Mouse (Mus musculus) 416B (cell line): ENCODE data around the gene Antxr1.

Experiments
- DNase-seq: peaks from one replicate; pipeline ENCODE4 v3.0.0; 2011; ENCODE audit warnings: low read depth

Antxr1 gene

DNA sequence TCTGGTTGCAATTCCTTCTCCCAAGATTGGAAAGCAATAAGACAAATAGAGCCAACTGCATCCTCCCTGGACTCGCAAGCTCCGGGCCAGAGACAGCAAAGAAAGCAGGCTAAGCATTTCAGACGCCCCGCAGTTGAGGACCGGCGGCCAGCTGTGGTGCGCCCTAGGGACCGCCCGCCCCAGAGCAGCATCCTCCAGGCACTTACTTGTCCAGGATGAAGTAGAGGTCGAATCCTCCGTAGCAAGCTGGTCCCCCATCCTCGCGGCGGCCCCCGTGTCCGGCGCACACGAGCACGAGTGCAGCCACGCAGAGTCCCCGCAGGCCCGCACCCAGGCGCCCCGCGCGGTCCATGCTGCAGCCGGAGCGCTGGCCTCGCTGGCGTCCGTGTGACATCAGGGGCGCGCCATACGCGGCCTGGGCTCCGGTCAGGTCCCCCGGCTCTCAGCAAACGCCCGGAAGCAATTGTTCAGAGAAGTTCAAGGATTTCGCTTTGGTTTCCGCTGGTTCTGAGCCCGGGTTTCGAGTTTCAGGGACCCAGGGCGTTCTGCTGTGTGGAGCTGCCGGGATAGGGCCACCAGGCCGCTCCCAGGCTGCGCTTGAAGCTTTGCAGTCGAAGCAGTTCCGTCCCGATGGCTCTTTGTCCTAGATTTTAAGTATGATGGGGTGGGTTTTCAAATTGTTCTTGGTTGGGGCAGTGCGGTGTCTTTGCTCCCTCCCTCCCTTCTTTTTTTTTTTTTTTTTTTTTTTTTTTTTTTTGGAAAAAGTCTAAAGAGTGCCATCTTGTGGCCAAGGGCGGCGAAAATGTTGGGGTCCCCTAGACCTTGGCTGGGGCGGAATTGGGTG, at the start of gene Antxr1:
TSS of gene Antxr1 (minus strand) at position 731 of the 844 bp plus-strand sequence.
- DNase-seq: no peak

DNA sequence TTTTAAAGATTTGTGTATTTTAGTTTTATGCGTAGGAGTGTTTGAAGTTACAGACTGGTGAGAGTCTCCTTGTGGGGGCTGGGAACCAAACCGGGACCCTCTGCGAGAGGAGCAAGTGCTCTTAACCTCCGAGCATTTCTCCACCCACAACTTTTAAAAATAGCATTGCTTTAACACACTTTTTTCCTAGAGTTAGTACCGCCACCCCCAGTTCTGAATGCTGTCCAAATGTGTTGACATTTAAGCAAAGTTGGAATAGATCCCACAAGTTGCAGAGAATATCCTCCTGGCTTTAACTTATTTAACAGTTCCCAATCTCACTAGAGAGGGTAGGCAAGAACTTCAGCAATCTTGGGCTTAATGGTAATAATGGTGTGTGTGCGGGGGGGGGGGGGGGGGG, 49.1 kb upstream of the Antxr1 start:
- no peak for DNase-seq

DNA sequence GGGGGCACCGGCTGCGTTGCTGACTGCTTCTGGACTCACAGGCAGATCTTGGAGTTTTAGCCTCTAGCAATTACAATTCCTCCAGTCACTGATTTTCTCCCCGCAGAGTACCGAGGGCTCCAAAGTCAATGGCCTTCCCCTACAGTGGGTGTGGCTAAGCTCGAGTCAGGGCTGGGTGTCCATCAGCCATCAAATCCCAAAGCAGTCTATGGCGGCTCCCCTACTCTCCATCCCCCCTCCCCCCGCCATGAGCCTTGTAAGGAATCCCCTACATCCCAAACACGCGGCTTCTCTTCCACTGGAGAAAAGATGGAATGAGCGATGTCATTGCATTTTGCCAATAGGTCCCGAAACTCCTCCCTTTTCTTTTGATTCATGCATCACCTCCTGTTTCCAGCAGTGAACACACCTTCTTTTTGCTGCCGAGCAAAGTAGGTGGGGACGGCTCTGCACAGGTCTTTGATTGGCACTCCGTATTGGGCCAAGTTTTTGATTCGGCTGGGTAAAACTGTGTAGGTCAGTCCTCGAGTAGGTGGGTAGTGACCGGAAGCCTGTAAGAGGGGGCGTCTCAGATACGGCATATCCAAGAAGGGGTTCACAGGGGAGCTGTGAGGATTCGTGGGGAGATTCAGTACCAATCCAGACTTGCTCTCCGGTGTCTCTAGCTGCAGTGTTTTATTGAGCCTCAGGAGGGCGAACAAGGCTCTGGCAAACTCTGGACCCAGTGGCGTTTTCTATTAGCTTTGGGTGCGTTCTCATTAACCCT, 48.5 kb upstream of the Antxr1 start:
- DNase-seq: peak; percentile 11

DNA sequence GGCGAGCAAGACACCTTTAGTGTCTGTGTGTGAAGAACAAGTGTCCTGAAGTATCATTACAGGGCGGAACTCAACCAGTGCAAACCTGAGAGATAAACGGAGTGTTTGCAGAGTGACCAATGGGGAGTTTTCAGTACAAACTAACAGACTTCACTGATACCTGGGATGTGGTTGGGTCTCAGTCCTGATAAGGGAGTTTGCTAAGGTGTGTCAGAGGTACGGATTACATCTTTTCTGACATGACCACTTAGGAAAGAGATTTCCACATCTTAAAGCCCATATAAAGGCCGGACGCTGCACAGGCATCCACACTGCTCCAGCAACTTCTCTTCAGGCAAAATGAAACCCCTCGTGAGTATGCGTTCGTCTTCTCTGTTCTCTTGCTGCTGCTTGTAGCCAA, 37.4 kb upstream of the Antxr1 start, which contains the start of gene Gkn2:
TSS of gene Gkn2 (plus strand) at position 301 of the 400 bp plus-strand sequence.
- no peak for DNase-seq

DNA sequence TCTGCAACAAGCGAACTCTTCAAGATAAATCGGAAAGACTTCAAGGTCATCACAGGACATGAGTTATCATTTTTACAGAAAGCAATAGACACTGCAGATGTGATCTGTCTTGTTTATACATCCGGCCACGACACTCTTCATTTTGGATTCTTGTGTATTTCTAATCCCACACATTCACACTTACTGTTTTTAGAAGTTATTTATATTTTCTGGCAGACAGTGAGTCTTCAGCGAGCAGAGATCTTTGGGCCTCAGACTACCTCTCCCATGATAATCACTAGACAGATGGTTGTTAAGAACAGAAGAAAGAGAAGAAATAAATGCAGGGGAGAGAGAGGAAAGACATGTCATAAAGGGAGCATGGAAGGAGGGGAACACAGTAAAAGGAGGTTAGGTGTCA, 33.6 kb upstream of the Antxr1 start:
- no peak for DNase-seq

DNA sequence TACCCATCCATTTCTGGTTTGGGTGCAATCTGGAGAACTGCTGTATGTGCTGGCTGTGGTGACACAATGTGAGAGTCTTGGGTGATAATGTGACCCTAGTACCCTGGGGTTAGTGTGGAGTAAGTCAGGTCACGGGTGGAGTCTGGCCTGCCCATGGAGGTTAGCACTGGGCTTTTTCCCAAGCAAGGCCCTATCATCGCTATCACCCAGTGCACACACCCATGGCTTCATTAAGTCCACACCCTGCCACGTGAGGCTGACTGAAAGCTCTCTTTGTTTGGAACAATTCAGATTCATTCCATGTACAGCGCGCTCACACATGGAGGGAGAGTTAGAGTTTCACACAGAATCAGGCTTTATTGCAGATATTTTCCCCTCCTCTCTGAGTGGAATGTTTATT, 18.8 kb upstream of the Antxr1 start:
- DNase-seq: no peak

DNA sequence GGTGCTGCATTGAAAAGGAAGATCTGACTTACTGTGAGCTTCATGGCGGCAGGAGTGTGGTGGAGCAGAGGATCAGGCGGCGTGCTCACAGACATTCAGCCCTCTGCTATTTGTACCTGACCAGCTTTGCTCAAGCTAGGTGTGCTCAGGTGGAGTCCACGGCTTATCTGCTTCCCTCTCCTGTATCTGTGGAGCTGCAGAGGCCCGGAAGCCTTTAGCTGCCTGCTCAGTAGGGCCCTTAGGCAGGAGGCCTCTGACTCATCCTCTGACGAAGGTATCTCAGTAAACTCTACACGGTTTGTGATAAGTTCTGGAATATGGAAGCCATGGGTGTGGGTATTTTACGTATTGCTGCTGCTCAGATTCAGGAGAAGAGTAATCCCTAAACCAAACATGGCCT, 15.2 kb upstream of the Antxr1 start, which contains the start of gene Gkn1:
TSS of gene Gkn1 (minus strand) at position 114 of the 400 bp plus-strand sequence.
- no peak for DNase-seq

DNA sequence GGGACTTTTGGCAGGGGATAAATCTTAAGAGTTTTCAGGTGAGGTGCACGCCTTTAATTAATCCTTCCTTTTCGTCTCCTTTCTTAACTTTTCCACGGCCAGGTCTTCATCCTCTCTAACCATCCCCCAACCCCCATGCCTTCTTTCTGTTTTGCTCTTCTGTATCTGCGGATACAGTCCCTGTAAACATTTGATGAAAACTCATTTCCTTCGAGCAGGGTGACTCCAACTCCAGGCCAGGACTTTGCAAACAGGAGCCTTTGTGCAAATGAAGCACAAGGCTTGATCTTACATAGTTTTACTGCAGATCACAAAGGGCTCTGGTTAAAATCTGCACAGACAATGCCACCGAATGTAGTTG, 294 bp upstream of the Antxr1 start:
- DNase-seq: no peak

DNA sequence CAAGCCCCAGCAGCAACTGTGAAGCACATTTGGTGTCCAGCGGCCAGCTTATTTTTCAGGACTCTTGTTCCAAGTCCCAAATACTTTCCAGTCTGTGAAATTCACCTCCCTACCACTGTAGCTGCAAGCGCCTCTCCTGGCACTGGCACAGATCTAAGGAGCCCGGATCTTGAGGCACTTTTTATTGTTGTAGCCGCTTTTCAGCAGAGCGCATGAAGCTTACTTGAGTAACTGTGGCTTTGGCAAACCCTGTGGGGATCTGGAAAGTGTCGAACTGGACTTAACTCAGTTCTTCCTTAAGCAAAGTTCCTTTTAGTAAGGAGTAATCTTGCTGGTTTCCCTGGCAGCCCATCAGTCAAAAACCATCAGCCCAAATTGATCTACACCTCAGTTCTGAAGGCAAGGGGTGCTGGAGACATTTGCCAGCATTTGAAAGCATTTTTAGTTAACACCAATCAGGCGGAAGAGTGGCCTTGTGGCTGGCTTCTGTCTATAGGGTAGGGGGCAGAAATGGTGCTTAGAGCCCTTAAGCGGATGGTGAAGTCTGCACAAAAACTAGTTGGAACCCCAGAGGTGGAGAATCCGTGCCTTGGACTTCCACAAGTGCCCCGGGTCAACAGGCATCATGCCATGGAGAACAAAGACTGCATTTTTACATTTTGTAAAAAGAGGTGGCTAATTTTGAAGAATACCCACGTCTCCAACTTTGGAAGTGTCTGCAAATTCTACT, 1.1 kb downstream of the Antxr1 start:
- DNase-seq: no peak

DNA sequence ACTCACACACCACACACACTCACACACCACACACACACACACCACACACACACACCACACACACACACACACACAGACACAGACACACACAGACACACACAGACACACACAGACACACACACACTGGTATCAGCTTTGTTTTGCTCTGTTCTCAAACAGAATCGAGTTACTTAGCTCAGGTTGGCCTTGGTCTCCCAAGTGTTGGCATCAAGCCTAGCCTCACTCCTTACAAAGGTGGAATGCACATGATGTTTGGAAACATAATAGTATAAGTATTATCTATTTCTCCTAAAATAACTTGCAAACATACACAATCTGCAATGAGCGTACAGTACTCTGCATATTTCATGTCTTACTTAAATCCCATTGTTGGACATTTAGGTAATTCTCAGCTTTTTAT, 3.2 kb downstream of the Antxr1 start:
- DNase-seq: no peak

DNA sequence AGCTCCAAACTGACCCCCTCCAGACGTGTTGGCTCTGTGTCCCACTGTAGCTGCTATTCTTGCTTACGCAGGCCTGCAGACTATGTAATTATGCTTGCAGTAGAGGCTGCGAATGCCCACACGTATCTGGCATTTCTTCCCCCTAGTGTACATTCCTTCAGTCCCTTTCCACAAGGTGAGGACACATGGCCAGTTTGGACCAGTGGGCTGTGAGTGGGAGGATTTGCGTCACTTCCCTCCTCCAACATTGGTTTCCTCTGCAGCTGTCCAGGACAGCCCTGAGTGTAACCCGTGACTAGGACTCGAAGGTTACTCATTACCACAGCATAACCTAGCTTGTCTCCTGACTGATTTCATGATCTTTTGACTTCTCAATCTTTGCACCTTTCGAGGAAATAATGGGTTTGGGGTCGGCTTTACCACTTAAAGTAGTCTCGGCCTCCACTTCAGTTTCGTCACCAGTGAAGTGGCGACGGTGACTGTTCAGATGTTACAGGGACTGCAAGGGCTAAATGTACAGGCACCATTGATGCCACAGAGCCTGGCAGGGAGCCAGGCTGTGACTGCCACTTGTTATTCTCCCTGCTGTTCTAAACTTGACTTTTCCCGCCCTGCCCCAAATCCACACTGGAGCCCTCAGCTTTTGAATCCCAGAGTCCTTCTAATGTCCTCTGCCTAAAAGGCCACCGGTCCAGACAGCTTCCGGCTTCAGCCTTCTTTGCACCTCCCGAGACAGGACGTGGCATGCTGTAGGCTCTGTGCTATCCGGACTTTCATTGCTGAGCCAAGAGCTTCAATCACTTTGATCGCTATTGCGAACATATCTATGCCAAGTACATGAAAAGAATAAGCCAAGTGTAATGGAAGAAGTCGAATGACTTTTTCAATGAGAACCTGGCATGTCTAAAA, 7.1 kb downstream of the Antxr1 start:
- DNase-seq: peak; percentile 60

DNA sequence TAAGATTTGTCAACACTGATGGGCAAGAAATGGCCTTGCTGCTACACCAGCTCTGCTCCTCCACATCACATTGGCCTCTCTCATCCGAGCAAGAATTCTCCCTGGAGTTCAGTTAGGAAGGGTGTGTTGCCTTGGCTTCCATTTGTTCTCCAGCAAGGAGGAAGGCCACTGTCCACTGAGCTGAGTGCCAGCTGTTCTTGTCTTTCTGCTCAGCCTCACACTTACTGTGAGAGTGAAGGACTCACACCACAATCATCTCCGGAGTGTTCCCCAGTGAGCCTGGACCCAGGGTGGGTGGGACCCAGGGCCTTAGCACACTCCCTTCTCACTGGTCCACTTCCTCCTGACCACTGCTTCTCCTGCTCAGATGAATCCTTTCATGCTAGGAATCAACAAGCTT, 8.7 kb downstream of the Antxr1 start:
- DNase-seq: no peak

DNA sequence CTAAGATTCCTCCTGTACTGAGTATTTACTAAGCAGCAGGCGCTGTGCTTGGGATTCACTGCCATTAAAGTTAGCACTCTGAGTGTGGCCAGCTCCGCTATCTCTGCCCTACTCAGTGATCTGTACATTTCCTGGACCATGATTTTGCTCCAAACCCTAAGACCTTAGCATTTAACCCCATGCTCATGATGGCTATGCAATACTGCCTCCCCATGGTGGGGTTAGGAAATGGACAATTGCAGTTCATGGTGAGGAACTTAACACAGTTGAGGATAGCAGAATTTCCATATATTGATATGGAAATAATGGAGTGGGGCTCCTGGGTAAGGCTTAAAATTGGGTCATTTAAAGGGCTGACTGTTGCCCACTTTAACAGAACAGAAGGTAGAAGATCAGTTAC, 12.2 kb downstream of the Antxr1 start:
- peak; percentile 59 for DNase-seq

DNA sequence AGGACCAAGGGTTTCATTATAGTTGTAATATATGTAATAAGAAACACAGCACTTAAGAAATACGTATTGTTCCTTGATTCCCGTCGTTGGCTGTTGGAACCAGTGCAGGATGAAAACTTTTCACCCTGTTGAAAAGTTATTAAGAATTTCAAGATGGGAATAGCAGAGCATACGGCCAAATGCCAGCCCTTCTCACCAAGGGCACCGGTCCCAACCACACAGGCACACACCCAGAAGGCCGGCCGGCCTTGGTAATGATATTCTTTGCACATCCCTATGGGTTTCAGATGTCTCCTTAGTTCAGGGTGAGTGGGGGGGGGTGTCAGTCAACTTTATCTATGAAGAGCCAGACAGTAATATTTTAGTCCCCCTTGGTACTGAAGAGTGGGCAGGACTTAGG, 17.0 kb downstream of the Antxr1 start:
- DNase-seq: no peak

DNA sequence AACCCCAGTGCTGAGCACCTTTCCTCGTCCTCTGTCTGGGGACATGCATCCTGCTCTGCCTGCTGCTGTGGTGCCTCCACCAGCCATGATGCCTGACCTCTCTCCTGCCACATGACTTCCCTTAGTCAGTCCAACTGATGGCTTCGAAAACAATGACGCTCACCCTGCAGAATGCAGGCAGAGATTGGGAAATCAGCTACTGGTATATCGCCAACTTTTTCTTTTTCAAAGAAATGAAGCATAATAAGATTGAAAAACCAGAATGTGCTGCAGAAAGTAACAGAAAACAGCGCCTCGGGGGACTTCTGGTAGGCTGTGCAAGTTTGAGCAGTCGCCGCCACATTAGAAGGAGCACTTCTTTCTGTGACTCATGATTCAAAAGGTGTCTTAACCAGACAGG, 18.7 kb downstream of the Antxr1 start:
- DNase-seq: no peak

DNA sequence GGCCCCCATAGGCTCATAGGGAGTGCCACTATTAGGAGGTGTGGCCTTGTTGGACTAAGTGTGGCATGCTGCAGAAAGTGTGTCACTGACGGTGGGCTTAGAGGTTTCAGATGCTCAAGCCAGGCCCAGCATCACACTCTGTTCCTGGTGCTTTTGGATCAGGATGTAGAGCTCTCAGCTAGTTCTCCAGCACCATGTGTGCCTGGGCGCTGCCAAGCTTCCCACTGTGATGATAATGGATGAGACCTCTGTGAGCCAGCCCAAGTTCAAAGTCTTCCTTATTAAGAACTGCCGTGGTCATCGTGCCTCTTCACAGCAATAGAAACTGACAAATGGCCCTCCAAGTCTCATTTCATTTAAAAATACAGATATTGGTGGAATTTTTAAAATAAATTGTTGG, 22.9 kb downstream of the Antxr1 start:
- DNase-seq: no peak

DNA sequence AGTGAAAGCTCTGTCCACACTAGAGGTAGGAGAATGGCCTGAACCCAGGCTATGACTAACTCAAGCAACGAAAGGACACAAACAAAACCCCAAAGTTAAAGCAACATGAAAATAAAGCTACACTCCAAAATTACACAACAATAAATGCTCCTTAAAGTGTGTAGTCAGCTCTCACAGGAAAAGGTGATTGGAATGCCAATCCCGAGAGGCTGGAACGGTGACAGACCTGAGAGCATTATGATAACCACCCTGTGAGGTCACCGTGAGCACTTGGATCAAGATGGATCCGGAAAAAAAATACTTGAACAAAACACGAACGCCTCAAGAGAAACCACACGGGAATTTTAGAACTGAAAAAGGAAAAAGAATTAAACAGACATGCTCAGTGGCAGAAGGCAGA, 31.1 kb downstream of the Antxr1 start:
- DNase-seq: no peak

DNA sequence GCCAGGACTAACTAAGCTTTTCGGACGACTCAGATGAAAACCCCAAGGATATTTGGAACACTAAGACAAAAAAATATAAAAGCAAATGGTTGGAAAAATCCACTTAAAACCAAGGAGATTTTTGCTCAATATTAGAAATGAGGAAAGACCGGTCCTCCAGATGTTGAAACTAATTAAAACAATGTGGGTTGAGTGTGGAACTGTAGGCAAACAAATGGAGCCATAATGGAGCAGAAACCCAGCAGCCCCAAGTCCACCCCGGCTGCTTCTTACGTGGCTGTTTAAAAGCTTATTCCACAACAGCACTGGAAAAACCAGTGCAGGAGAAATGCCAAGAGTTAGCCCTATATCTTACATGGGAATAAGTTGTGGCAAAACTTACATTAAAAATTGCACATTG, 32.9 kb downstream of the Antxr1 start:
- no peak for DNase-seq

DNA sequence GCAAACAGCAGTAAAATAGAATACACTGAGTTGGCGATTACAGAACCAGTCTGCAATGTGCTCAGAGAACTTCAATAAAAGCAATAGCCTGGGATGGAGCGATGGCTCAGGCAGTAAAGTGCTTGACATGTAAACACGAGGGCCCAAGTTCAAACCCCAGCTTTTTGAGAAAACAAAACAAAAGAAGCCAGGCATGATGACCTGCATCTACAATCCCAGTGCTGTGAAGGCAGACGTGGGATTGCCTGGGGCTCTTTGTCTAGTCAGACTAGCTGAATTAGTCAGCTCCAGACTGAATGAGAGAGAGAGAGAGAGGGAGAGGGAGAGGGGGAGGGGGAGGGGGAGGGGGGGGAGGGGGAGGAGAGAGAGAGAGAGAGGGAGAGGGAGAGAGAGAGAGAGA, 33.6 kb downstream of the Antxr1 start:
- no peak for DNase-seq

DNA sequence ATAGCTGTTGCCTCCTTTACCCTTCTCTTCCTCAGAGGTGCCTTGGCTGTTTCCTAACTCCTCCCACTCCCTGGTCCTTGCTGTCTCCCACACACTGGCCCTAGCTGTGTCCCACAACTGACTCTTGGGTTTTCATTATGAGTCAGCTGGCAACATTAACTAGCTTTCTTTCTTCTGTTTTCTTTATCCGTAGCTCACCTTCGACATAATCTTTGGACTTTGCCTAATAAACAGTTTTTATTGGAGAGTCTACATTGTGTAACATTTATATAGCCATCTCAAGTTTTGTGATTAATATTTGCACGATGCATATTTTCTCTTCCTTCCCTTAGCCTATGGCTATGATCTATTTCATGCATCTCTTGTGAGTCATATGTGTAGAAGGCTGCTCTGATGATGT, 40.7 kb downstream of the Antxr1 start:
- DNase-seq: no peak
